Comparison of ENCODE assay signal across 14 mouse cellular contexts in the genomic region with DNA sequence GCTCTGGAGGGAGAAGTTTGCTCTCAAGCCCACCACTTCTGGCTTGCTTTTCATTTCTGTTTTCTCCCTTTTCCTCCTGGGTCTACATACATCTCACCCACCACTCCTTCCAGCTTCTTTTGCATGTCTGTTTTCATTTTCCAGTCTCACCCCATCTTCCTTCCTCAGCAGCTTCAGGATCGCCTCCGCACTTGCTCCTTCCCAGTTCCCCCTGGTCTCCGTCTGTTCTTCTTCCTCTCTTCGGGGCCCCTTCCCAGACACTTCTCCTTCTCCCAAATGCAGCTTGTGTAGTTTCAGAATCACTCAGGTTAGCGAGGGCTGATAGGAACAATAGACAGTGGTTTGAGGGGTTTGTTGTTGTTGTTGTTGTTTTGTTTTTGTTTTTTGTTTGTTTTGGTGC.
DNase-seq lines count a peak whose midpoint lies in the region; ATAC-seq lines count a peak whose summit lies in the region.
"Had no signal": no experiment of that assay in that cellular context is flagged by ENCODE, and none has a peak within 500 bp of the region (broad histone marks: within the 10 kb centered on the region; RNA-seq: fewer than 3 reads in every experiment).

No protein-coding gene starts in this region.

- no peak overlapping the region for H3K4me2 ChIP-seq in hindbrain, embryonic 12.5 days (replicated peaks)
- no peak overlapping the region for H3K4me2 ChIP-seq in midbrain, embryonic 16.5 days (ENCODE audit: low read length)
- H3K4me2 ChIP-seq: forebrain, embryonic 15.5 days; limb, embryonic 15.5 days had no signal

- no peak overlapping the region for H3K4me3 ChIP-seq in hindbrain, embryonic 10.5 days
- no peak overlapping the region for H3K4me3 ChIP-seq in hindbrain, embryonic 12.5 days
- H3K4me3 ChIP-seq in midbrain, embryonic 10.5 days, result no peak overlapping the region
- H3K4me3 ChIP-seq in midbrain, embryonic 16.5 days (ENCODE audit: low read depth, low read length), result no peak overlapping the region
- H3K4me3 ChIP-seq in limb, embryonic 10.5 days, result no peak overlapping the region
- H3K4me3 ChIP-seq: forebrain, embryonic 15.5 days; heart, adult 2 months; limb, embryonic 15.5 days had no signal

- 81% methylated on average over 5 of the region's 5 CpGs for WGBS in hindbrain, embryonic 10.5 days
- WGBS in hindbrain, embryonic 12.5 days, result 84% methylated on average over 5 of the region's 5 CpGs
- 88% methylated on average over 5 of the region's 5 CpGs for WGBS in midbrain, embryonic 10.5 days
- WGBS in midbrain, embryonic 16.5 days, result 92% methylated on average over 5 of the region's 5 CpGs
- WGBS in limb, embryonic 10.5 days, result 82% methylated on average over 5 of the region's 5 CpGs

- ATAC-seq in hindbrain, embryonic 12.5 days (ENCODE audit: low FRiP score), result no peak
- no peak for ATAC-seq in midbrain, embryonic 16.5 days
- ATAC-seq: forebrain, embryonic 15.5 days had no signal

- H3K27ac ChIP-seq in hindbrain, embryonic 10.5 days, result peak overlapping the region; percentile 79
- no peak overlapping the region for H3K27ac ChIP-seq in hindbrain, embryonic 12.5 days
- H3K27ac ChIP-seq in midbrain, embryonic 10.5 days (replicated peaks), result peak overlapping the region; percentile 65
- H3K27ac ChIP-seq in midbrain, embryonic 16.5 days (ENCODE audit: low read length), result no peak overlapping the region
- peak overlapping the region; percentile 78 for H3K27ac ChIP-seq in limb, embryonic 10.5 days
- H3K27ac ChIP-seq: forebrain, embryonic 15.5 days; heart, adult 2 months; limb, embryonic 15.5 days had no signal

- no peaks in the 10 kb centered on the region for H3K9me3 ChIP-seq in hindbrain, embryonic 10.5 days
- H3K9me3 ChIP-seq in hindbrain, embryonic 12.5 days (replicated peaks), result no peaks in the 10 kb centered on the region
- 0 out of 2 replicates have a peak, but pooled peaks cover 2% of the 10 kb centered on the region for H3K9me3 ChIP-seq in midbrain, embryonic 10.5 days (replicated peaks)
- no peaks in the 10 kb centered on the region for H3K9me3 ChIP-seq in midbrain, embryonic 16.5 days (replicated peaks; ENCODE audit: control insufficient read depth, low read length, poor library complexity, severe bottlenecking)
- no peaks in the 10 kb centered on the region for H3K9me3 ChIP-seq in limb, embryonic 10.5 days (replicated peaks)
- H3K9me3 ChIP-seq: forebrain, embryonic 15.5 days; limb, embryonic 15.5 days had no signal

- no peaks in the 10 kb centered on the region for H3K36me3 ChIP-seq in hindbrain, embryonic 10.5 days
- H3K36me3 ChIP-seq in hindbrain, embryonic 12.5 days, result no peaks in the 10 kb centered on the region
- no peaks in the 10 kb centered on the region for H3K36me3 ChIP-seq in midbrain, embryonic 10.5 days
- H3K36me3 ChIP-seq in midbrain, embryonic 16.5 days (ENCODE audit: control insufficient read depth, insufficient read depth, low read length), result no peaks in the 10 kb centered on the region
- no peaks in the 10 kb centered on the region for H3K36me3 ChIP-seq in limb, embryonic 10.5 days
- H3K36me3 ChIP-seq: forebrain, embryonic 15.5 days; limb, embryonic 15.5 days had no signal

- H3K9ac ChIP-seq in hindbrain, embryonic 12.5 days, result no peak overlapping the region
- H3K9ac ChIP-seq in midbrain, embryonic 16.5 days (ENCODE audit: low read depth, low read length), result no peak overlapping the region
- H3K9ac ChIP-seq: forebrain, embryonic 15.5 days; limb, embryonic 15.5 days had no signal

- no peak for DNase-seq in hindbrain, embryonic 10.5 days (ENCODE audit: low spot score)
- no peak for DNase-seq in midbrain, embryonic 10.5 days (ENCODE audit: low spot score)
- DNase-seq in limb, embryonic 10.5 days (ENCODE audit: low spot score), result no peak
- peak; percentile 24 for DNase-seq in telencephalon, adult 2 months (ENCODE audit: low read depth, low spot score)
- DNase-seq in adrenal gland, adult 8-10 months, result no peak
- DNase-seq: cerebellum, adult 9-10 months; heart, adult 2 months; lung, postnatal 10 days; spleen, adult 18-20 months; thymus, postnatal 25 days had no signal

- H3K4me1 ChIP-seq in hindbrain, embryonic 10.5 days (replicated peaks), result peaks cover 56% of the 10 kb centered on the region
- peaks cover 16% of the 10 kb centered on the region for H3K4me1 ChIP-seq in hindbrain, embryonic 12.5 days
- peaks cover 49% of the 10 kb centered on the region for H3K4me1 ChIP-seq in midbrain, embryonic 10.5 days
- H3K4me1 ChIP-seq in midbrain, embryonic 16.5 days (ENCODE audit: control insufficient read depth, insufficient read depth, low read length), result no peaks in the 10 kb centered on the region
- H3K4me1 ChIP-seq in limb, embryonic 10.5 days, result peaks cover 55% of the 10 kb centered on the region

- no peaks in the 10 kb centered on the region for H3K27me3 ChIP-seq in hindbrain, embryonic 10.5 days (ENCODE audit: insufficient read depth, poor library complexity, severe bottlenecking)
- H3K27me3 ChIP-seq in hindbrain, embryonic 12.5 days, result no peaks in the 10 kb centered on the region
- no peaks in the 10 kb centered on the region for H3K27me3 ChIP-seq in midbrain, embryonic 10.5 days (ENCODE audit: low read depth, poor library complexity, severe bottlenecking)
- H3K27me3 ChIP-seq in midbrain, embryonic 16.5 days (ENCODE audit: control insufficient read depth, insufficient read depth, low read depth, low read length), result no peaks in the 10 kb centered on the region
- H3K27me3 ChIP-seq in limb, embryonic 10.5 days (ENCODE audit: low read depth, poor library complexity, severe bottlenecking), result no peaks in the 10 kb centered on the region
- H3K27me3 ChIP-seq: forebrain, embryonic 15.5 days; limb, embryonic 15.5 days had no signal

Comparison
In these comparisons a context has a peak if more than half of its experiments do, and no peak if none do; other contexts are left out.
1. H3K27ac ChIP-seq: peak in hindbrain, embryonic 10.5 days (single experiment), midbrain, embryonic 10.5 days (single experiment) and limb, embryonic 10.5 days (single experiment); none in hindbrain, embryonic 12.5 days (single experiment) and midbrain, embryonic 16.5 days (single experiment).